ENCODE assay signal across 24 mouse cellular contexts in genomic region chr6:86446927-86447568, GRCm38 (mm10). TPM values are rescaled to one million over a fixed set of nuclear protein-coding genes. Genes with fewer than 3 reads are reported as not detected.
DNase-seq lines count a peak whose midpoint lies in the region; ATAC-seq and TF ChIP-seq lines count a peak whose summit lies in the region.
"Had no signal": no experiment of that assay in that cellular context is flagged by ENCODE, and none has a peak within 500 bp of the region (broad histone marks: within the 10 kb centered on the region; RNA-seq: fewer than 3 reads in every experiment).

No protein-coding gene starts in this region.

- no peak overlapping the region for H3K9ac ChIP-seq in liver, embryonic 12.5 days
- H3K9ac ChIP-seq in MEL (ENCODE audit: control insufficient read depth, low read depth, low read length, poor library complexity, severe bottlenecking), result no peak overlapping the region
- H3K9ac ChIP-seq: forebrain, embryonic 13.5 days; forebrain, postnatal 0 days; heart, embryonic 12.5 days; hindbrain, embryonic 14.5 days; intestine, embryonic 15.5 days had no signal

- H3K4me1 ChIP-seq in liver, embryonic 12.5 days, result 0 out of 2 replicates have a peak, but pooled peaks cover 4% of the 10 kb centered on the region
- H3K4me1 ChIP-seq in MEL (ENCODE audit: control insufficient read depth in 1 of 2, insufficient read depth in 2 of 2, low read length in 2 of 2), result no peaks in the 10 kb centered on the region
- H3K4me1 ChIP-seq in limb, embryonic 10.5 days, result no peaks in the 10 kb centered on the region
- H3K4me1 ChIP-seq: embryonic facial prominence, embryonic 10.5 days; forebrain, embryonic 13.5 days; heart, embryonic 12.5 days; hindbrain, embryonic 10.5 days; intestine, embryonic 15.5 days had no signal

- peaks cover 88% of the 10 kb centered on the region for H3K36me3 ChIP-seq in liver, embryonic 12.5 days
- peaks cover 0 to 6% of the 10 kb centered on the region in 2 experiments; a peak in 2 of 4 replicates for H3K36me3 ChIP-seq in MEL (ENCODE audit: control insufficient read depth in 1 of 2, insufficient read depth in 2 of 2, low read length in 2 of 2)
- peaks cover 10% of the 10 kb centered on the region; the same call in 1 of the 2 replicates for H3K36me3 ChIP-seq in splenic B cell, adult 2 months (ENCODE audit: control insufficient read depth, insufficient read depth, low read length, poor library complexity, severe bottlenecking)
- peaks cover 75% of the 10 kb centered on the region for H3K36me3 ChIP-seq in limb, embryonic 10.5 days

- H3K9me3 ChIP-seq in liver, embryonic 12.5 days (replicated peaks), result no peaks in the 10 kb centered on the region
- H3K9me3 ChIP-seq in MEL (replicated peaks; ENCODE audit: insufficient read depth, low read length), result no peaks in the 10 kb centered on the region
- H3K9me3 ChIP-seq in limb, embryonic 10.5 days (replicated peaks), result no peaks in the 10 kb centered on the region
- H3K9me3 ChIP-seq: embryonic facial prominence, embryonic 10.5 days; forebrain, embryonic 13.5 days; heart, embryonic 12.5 days; hindbrain, embryonic 10.5 days; intestine, embryonic 15.5 days had no signal

- H3K4me3 ChIP-seq in liver, embryonic 12.5 days, result no peak overlapping the region
- H3K4me3 ChIP-seq in MEL (ENCODE audit: control insufficient read depth in 1 of 2, insufficient read depth in 1 of 2, low read depth in 2 of 2, low read length in 2 of 2), result no peak overlapping the region
- no peak overlapping the region for H3K4me3 ChIP-seq in limb, embryonic 10.5 days
- H3K4me3 ChIP-seq: embryonic facial prominence, embryonic 10.5 days; forebrain, embryonic 13.5 days; gastrocnemius, adult 2 months; heart, adult 2 months; heart, embryonic 12.5 days; hindbrain, embryonic 10.5 days; intestine, embryonic 15.5 days had no signal

- TF ChIP-seq CTCF in MEL (IDR thresholded peaks at IDR 0.05 in 2 of 3, conservative IDR thresholded peaks at IDR 0.05 in 1 of 3; ENCODE audit: control insufficient read depth in 1 of 3, insufficient read depth in 1 of 3, low read depth in 2 of 3, low read length in 3 of 3, poor library complexity in 1 of 3, severe bottlenecking in 1 of 3), result no peak

- H3K27ac ChIP-seq in liver, embryonic 12.5 days, result peak overlapping the region; percentile 32; the same call in 1 of the 2 replicates
- H3K27ac ChIP-seq in MEL (ENCODE audit: control insufficient read depth, low read depth, low read length), result peak overlapping the region; percentile 11; the same call in 1 of the 2 replicates
- no peak overlapping the region for H3K27ac ChIP-seq in limb, embryonic 10.5 days
- H3K27ac ChIP-seq: embryonic facial prominence, embryonic 10.5 days; forebrain, embryonic 13.5 days; gastrocnemius, adult 2 months; heart, adult 2 months; hindbrain, embryonic 10.5 days; hindbrain, embryonic 14.5 days; intestine, embryonic 15.5 days had no signal

- no peak overlapping the region for H3K4me2 ChIP-seq in liver, embryonic 12.5 days
- H3K4me2 ChIP-seq: forebrain, embryonic 13.5 days; heart, embryonic 12.5 days; hindbrain, embryonic 14.5 days; intestine, embryonic 15.5 days had no signal

- H3K27me3 ChIP-seq in liver, embryonic 12.5 days (replicated peaks), result no peaks in the 10 kb centered on the region
- no peaks in the 10 kb centered on the region for H3K27me3 ChIP-seq in MEL (ENCODE audit: control insufficient read depth in 1 of 2, insufficient read depth in 2 of 2, low read length in 2 of 2)
- no peaks in the 10 kb centered on the region for H3K27me3 ChIP-seq in splenic B cell, adult 2 months (ENCODE audit: control insufficient read depth, insufficient read depth, low read length, poor library complexity, severe bottlenecking)
- no peaks in the 10 kb centered on the region for H3K27me3 ChIP-seq in limb, embryonic 10.5 days (ENCODE audit: low read depth, poor library complexity, severe bottlenecking)
- H3K27me3 ChIP-seq: forebrain, embryonic 13.5 days; heart, embryonic 12.5 days; intestine, embryonic 15.5 days; Patski had no signal

- no peaks in the 10 kb centered on the region for H3K79me2 ChIP-seq in MEL (ENCODE audit: control insufficient read depth, insufficient read depth, low read length, poor library complexity)

- WGBS in liver, embryonic 12.5 days (ENCODE audit: insufficient replicate concordance), result 52% methylated on average over 1 of the region's 1 CpGs
- WGBS in limb, embryonic 10.5 days, result 90% methylated on average over 1 of the region's 1 CpGs

- no peak for ATAC-seq in liver, embryonic 12.5 days
- ATAC-seq in granulocyte monocyte progenitor cell, adult 5-6 weeks (replicated peaks; ENCODE audit: poor library complexity, severe bottlenecking), result peak; percentile 69
- ATAC-seq: activated CD4-positive, CD25-positive, alpha-beta regulatory T cell, adult 4 months; forebrain, embryonic 13.5 days; forebrain, postnatal 0 days; intestine, embryonic 15.5 days; Patski had no signal

- TF ChIP-seq RAD21 in MEL (IDR thresholded peaks at IDR 0.05; ENCODE audit: low read depth, low read length), result no peak

- TF ChIP-seq EP300 in MEL (IDR thresholded peaks at IDR 0.05; ENCODE audit: low read depth in 1 of 2, low read length in 2 of 2), result no peak

- DNase-seq in liver (no peak), MEL (ENCODE audit: low read depth, low spot score) (peak; percentile 63)
- peak; percentile 18 for DNase-seq in splenic B cell, adult 2 months (ENCODE audit: low read depth, low spot score)
- DNase-seq in limb, embryonic 10.5 days (ENCODE audit: low spot score), result no peak
- no peak for DNase-seq in gastrocnemius, postnatal 10 days
- no peak for DNase-seq in right cerebral cortex, postnatal 25 days
- DNase-seq: adrenal gland, postnatal 14 days; cerebellum, adult 2 months; cerebellum, postnatal 14 days; forebrain, postnatal 0 days; gastrocnemius, adult 2 months; gastrocnemius, postnatal 36 days; heart, adult 2 months had no signal

- no peak for TF ChIP-seq POLR2A in MEL (IDR thresholded peaks at IDR 0.05; ENCODE audit: control insufficient read depth in 1 of 2, insufficient read depth in 1 of 2, low read depth in 1 of 2, low read length in 2 of 2, poor library complexity in 1 of 2)

TF ChIP-seq in MEL, 35 proteins besides CTCF, POLR2A, EP300 and RAD21:
- TF ChIP-seq ETS1 (IDR thresholded peaks at IDR 0.05; ENCODE audit: low read depth, low read length) (no peak), HCFC1 (IDR thresholded peaks at IDR 0.05; ENCODE audit: low read depth, low read length) (no peak), ZMIZ1 (IDR thresholded peaks at IDR 0.05; ENCODE audit: low read depth, low read length) (no peak), TBP (IDR thresholded peaks at IDR 0.05; ENCODE audit: low read depth, low read length) (peak; percentile 73)

RNA-seq across cellular contexts. Expression of gene C87436, which starts 8.9 kb away (rescaled TPM):
- polyA plus RNA-seq in liver, embryonic 12.5 days (2016; fragmentation: Nextera tagmentation; extraction: Ambion mirVana), result 17.9 and 18.8 TPM in 2 replicates
- total RNA-seq in MEL (2012; rRNA removed), result 10.9 and 11.6 TPM in 2 replicates
- polyA plus RNA-seq in MEL (2012; ENCODE audit: insufficient read depth in 1 of 2, insufficient read length in 2 of 2, low read depth in 1 of 2, low replicate concordance in 2 of 2, missing spikeins in 1 of 2), result 10 to 100 TPM in 1 of 2 experiments, not detected in 1; 18.5 TPM
- 20.8 and 33.5 TPM in 2 replicates for total RNA-seq in granulocyte monocyte progenitor cell, adult 5-6 weeks (2014; fragmentation: Nextera tagmentation)
- 20.3 and 26.7 TPM in 2 replicates for total RNA-seq in granulocyte monocyte progenitor cell, adult 5-6 weeks (2017)
- 23.9 and 25.2 TPM in 2 replicates for polyA plus RNA-seq in limb, embryonic 10.5 days (2016; fragmentation: Nextera tagmentation; extraction: Ambion mirVana)
- 1 to 10 TPM; 8.7 to 9.8 TPM for total RNA-seq in gastrocnemius, postnatal 10 days (2021)

RNA-seq across cellular contexts. Expression of gene Gm44790, which starts 20.6 kb away (rescaled TPM):
- not detected in 2 replicates for polyA plus RNA-seq in liver, embryonic 12.5 days (2016; fragmentation: Nextera tagmentation; extraction: Ambion mirVana)
- 0.77 and 0.88 TPM in 2 replicates for total RNA-seq in MEL (2012; rRNA removed)
- under 1 TPM in 1 of 2 experiments, not detected in 1; 0.29 TPM for polyA plus RNA-seq in MEL (2012; ENCODE audit: insufficient read depth in 1 of 2, insufficient read length in 2 of 2, low read depth in 1 of 2, low replicate concordance in 2 of 2, missing spikeins in 1 of 2)
- not detected in 2 replicates for total RNA-seq in granulocyte monocyte progenitor cell, adult 5-6 weeks (2014; fragmentation: Nextera tagmentation)
- not detected in 2 replicates for total RNA-seq in granulocyte monocyte progenitor cell, adult 5-6 weeks (2017)
- not detected in 2 replicates for polyA plus RNA-seq in limb, embryonic 10.5 days (2016; fragmentation: Nextera tagmentation; extraction: Ambion mirVana)
- not detected for total RNA-seq in gastrocnemius, postnatal 10 days (2021)
- total RNA-seq: forebrain, postnatal 0 days; heart, adult 2 months had no signal
- polyA plus RNA-seq: activated CD4-positive, CD25-positive, alpha-beta regulatory T cell, adult 4 months; embryonic facial prominence, embryonic 14.5 days; heart, adult 2 months; heart, embryonic 12.5 days; hindbrain, embryonic 10.5 days; hindbrain, embryonic 14.5 days; intestine, embryonic 15.5 days had no signal

RNA-seq across cellular contexts. Expression of gene Tia1, which starts 43.0 kb away (rescaled TPM):
- polyA plus RNA-seq in liver, embryonic 12.5 days (2016; fragmentation: Nextera tagmentation; extraction: Ambion mirVana), result 45.2 and 46.2 TPM in 2 replicates
- 20.5 and 21.5 TPM in 2 replicates for total RNA-seq in MEL (2012; rRNA removed)
- polyA plus RNA-seq in MEL (2012; ENCODE audit: insufficient read depth in 1 of 2, insufficient read length in 2 of 2, low read depth in 1 of 2, low replicate concordance in 2 of 2, missing spikeins in 1 of 2), result 10 to 100 TPM in 1 of 2 experiments, not detected in 1; 25.3 TPM
- 89.9 and 109 TPM in 2 replicates for total RNA-seq in granulocyte monocyte progenitor cell, adult 5-6 weeks (2014; fragmentation: Nextera tagmentation)
- 77.5 and 97.1 TPM in 2 replicates for total RNA-seq in granulocyte monocyte progenitor cell, adult 5-6 weeks (2017)
- 174 and 235 TPM in 2 replicates for polyA plus RNA-seq in limb, embryonic 10.5 days (2016; fragmentation: Nextera tagmentation; extraction: Ambion mirVana)
- total RNA-seq in gastrocnemius, postnatal 10 days (2021), result 10 to 100 TPM; 34.0 to 50.1 TPM

RNA-seq across cellular contexts. Expression of gene Pcyox1, which starts 50.1 kb away (rescaled TPM):
- 41.5 and 45.9 TPM in 2 replicates for polyA plus RNA-seq in liver, embryonic 12.5 days (2016; fragmentation: Nextera tagmentation; extraction: Ambion mirVana)
- 16.0 and 18.3 TPM in 2 replicates for total RNA-seq in MEL (2012; rRNA removed)
- polyA plus RNA-seq in MEL (2012; ENCODE audit: insufficient read depth in 1 of 2, insufficient read length in 2 of 2, low read depth in 1 of 2, low replicate concordance in 2 of 2, missing spikeins in 1 of 2), result 10 to 100 TPM in 1 of 2 experiments, not detected in 1; 28.1 TPM
- 31.1 and 35.7 TPM in 2 replicates for total RNA-seq in granulocyte monocyte progenitor cell, adult 5-6 weeks (2014; fragmentation: Nextera tagmentation)
- total RNA-seq in granulocyte monocyte progenitor cell, adult 5-6 weeks (2017), result 64.2 and 87.9 TPM in 2 replicates
- polyA plus RNA-seq in limb, embryonic 10.5 days (2016; fragmentation: Nextera tagmentation; extraction: Ambion mirVana), result 50.6 and 59.5 TPM in 2 replicates
- 10 to 100 TPM; 67.0 to 71.2 TPM for total RNA-seq in gastrocnemius, postnatal 10 days (2021)

Comparison
In these comparisons a context has a peak if more than half of its experiments do, and no peak if none do; other contexts are left out.
1. DNase-seq: peak in MEL (single experiment) and splenic B cell, adult 2 months (single experiment); none in liver (single experiment), limb, embryonic 10.5 days (single experiment), gastrocnemius, postnatal 10 days (single experiment) and right cerebral cortex, postnatal 25 days (single experiment).